Mouse (Mus musculus) limb, embryonic 10.5 days (tissue): ENCODE results near the gene Slain1. TPM values are rescaled to one million over a fixed set of nuclear protein-coding genes. Genes with fewer than 3 reads are reported as not detected.

Experiments used
- DNase-seq: peaks from one replicate; pipeline ENCODE4 v3.0.0-alpha.2; 2017; ENCODE audit warnings: low spot score
- H3K27ac ChIP-seq: fragments of 300-500 bp; sonication (generic); 2 replicates; pipeline ENCODE4 v1.5.1; 2016; ENCODE audit warnings: mild to moderate bottlenecking
- H3K27me3 ChIP-seq: fragments of 300-500 bp; sonication (generic); 2 replicates; pipeline ENCODE4 v1.6.1; 2016; ENCODE audit warnings: low read depth, mild to moderate bottlenecking; ENCODE audit not compliant: poor library complexity, severe bottlenecking
- H3K36me3 ChIP-seq: fragments of 300-500 bp; sonication (generic); 2 replicates; pipeline ENCODE4 v1.6.1; 2016; ENCODE audit warnings: mild to moderate bottlenecking, moderate library complexity
- H3K4me1 ChIP-seq: fragments of 300-500 bp; sonication (generic); 2 replicates; pipeline ENCODE4 v1.6.1; 2016
- H3K4me3 ChIP-seq: fragments of 300-500 bp; sonication (generic); 2 replicates; pipeline ENCODE4 v1.5.1; 2016; ENCODE audit warnings: mild to moderate bottlenecking, moderate library complexity
- H3K9me3 ChIP-seq: fragments of 300-500 bp; sonication (generic); replicated peaks from 2 replicates; pipeline ENCODE4 v1.6.1; 2016; ENCODE audit warnings: mild to moderate bottlenecking
- WGBS: fragments of 180-500 bp; shearing (Covaris S2); methylation state at CpG from one replicate; pipeline ENCODE4 v1.1.7; 2016; 5-methylcytosine and 5-hydroxymethylcytosine counted together
- polyA plus RNA-seq: library from polyadenylated mRNA; unstranded; fragments of >200 nt; fragmentation: Nextera tagmentation; extraction: Ambion mirVana; gene quantifications from 2 replicates; pipeline ENCODE4 v1.2.1, GENCODE M21; 2016

Gene Slain1
- polyA plus RNA-seq, 1 experiment from 2014 or later: 1.4 TPM

- peak; percentile 66 for DNase-seq
These were observed 529 bp downstream of the Slain1 start for GRCm38 (mm10) chr14:103650413-103651101.

GRCm38 (mm10) chr14:103651106-103651505 lies 1.1 kb downstream of the Slain1 start:
- 5% methylated on average over 11 of the region's 11 CpGs for WGBS
- peaks cover 18% of the 10 kb centered on the region for H3K4me1 ChIP-seq
- H3K9me3 ChIP-seq: no peaks in the 10 kb centered on the region
- no peak for DNase-seq
- no peaks in the 10 kb centered on the region for H3K36me3 ChIP-seq
- peaks cover 52% of the 10 kb centered on the region for H3K27me3 ChIP-seq
- H3K27ac ChIP-seq: no peak overlapping the region
- H3K4me3 ChIP-seq: peak overlapping the region; percentile 78

More at GRCm38 (mm10) chr14:103650413-103651101, 529 bp downstream of the Slain1 start:
- Histone ChIP-seq H3K36me3 (no peaks in the 10 kb centered on the region), H3K4me3 (peak overlapping the region; percentile 78), H3K27me3 (peaks cover 52% of the 10 kb centered on the region), H3K4me1 (peaks cover 18% of the 10 kb centered on the region), H3K27ac (peak overlapping the region; percentile 73), H3K9me3 (no peaks in the 10 kb centered on the region)
- whole genome bisulfite sequencing: under 1% methylated on average over 52 of the region's 67 CpGs

- H3K27ac ChIP-seq: no peak overlapping the region
- H3K27me3 ChIP-seq: peaks cover 52% of the 10 kb centered on the region
- WGBS: 66% methylated on average over 2 of the region's 2 CpGs
- H3K36me3 ChIP-seq: no peaks in the 10 kb centered on the region
- no peak overlapping the region for H3K4me3 ChIP-seq
- no peaks in the 10 kb centered on the region for H3K9me3 ChIP-seq
- H3K4me1 ChIP-seq: peaks cover 18% of the 10 kb centered on the region
- no peak for DNase-seq
These were observed 1.5 kb downstream of the Slain1 start for GRCm38 (mm10) chr14:103651562-103651961.

- no peak overlapping the region for H3K4me3 ChIP-seq
- peaks cover 43% of the 10 kb centered on the region for H3K27me3 ChIP-seq
- no peaks in the 10 kb centered on the region for H3K36me3 ChIP-seq
- DNase-seq: no peak
- no peaks in the 10 kb centered on the region for H3K9me3 ChIP-seq
- peaks cover 18% of the 10 kb centered on the region for H3K4me1 ChIP-seq
- WGBS: 89% methylated on average over 5 of the region's 5 CpGs
- H3K27ac ChIP-seq: no peak overlapping the region
These were observed 2.5 kb downstream of the Slain1 start for GRCm38 (mm10) chr14:103652524-103652923.

- DNase-seq: no peak
- Histone ChIP-seq H3K36me3 (no peaks in the 10 kb centered on the region), H3K27me3 (peaks cover 39% of the 10 kb centered on the region), H3K9me3 (no peaks in the 10 kb centered on the region), H3K27ac (no peak overlapping the region), H3K4me3 (no peak overlapping the region), H3K4me1 (peaks cover 16% of the 10 kb centered on the region)
- WGBS: 77% methylated on average over 5 of the region's 5 CpGs
These were observed 3.8 kb downstream of the Slain1 start for GRCm38 (mm10) chr14:103653800-103654199.

GRCm38 (mm10) chr14:103655448-103655847 lies 5.4 kb downstream of the Slain1 start:
- Histone ChIP-seq H3K9me3 (no peaks in the 10 kb centered on the region), H3K27ac (no peak overlapping the region), H3K4me1 (peaks cover 9% of the 10 kb centered on the region), H3K36me3 (no peaks in the 10 kb centered on the region), H3K27me3 (peaks cover 23% of the 10 kb centered on the region), H3K4me3 (no peak overlapping the region)
- WGBS: 86% methylated on average over 5 of the region's 5 CpGs
- DNase-seq: no peak

GRCm38 (mm10) chr14:103657876-103658275 lies 7.8 kb downstream of the Slain1 start:
- Histone ChIP-seq H3K9me3 (no peaks in the 10 kb centered on the region), H3K27me3 (no peaks in the 10 kb centered on the region), H3K36me3 (no peaks in the 10 kb centered on the region), H3K4me1 (no peaks in the 10 kb centered on the region), H3K4me3 (no peak overlapping the region), H3K27ac (no peak overlapping the region)
- 68% methylated on average over 4 of the region's 4 CpGs for WGBS
- DNase-seq: no peak

GRCm38 (mm10) chr14:103663026-103663425 lies 13.0 kb downstream of the Slain1 start:
- Histone ChIP-seq H3K27ac (no peak overlapping the region), H3K4me1 (no peaks in the 10 kb centered on the region), H3K36me3 (no peaks in the 10 kb centered on the region), H3K9me3 (no peaks in the 10 kb centered on the region), H3K27me3 (no peaks in the 10 kb centered on the region), H3K4me3 (no peak overlapping the region)
- DNase-seq: no peak
- WGBS: 83% methylated on average over 7 of the region's 7 CpGs

- no peak overlapping the region for H3K27ac ChIP-seq
- no peaks in the 10 kb centered on the region for H3K36me3 ChIP-seq
- H3K4me3 ChIP-seq: no peak overlapping the region
- DNase-seq: no peak
- H3K27me3 ChIP-seq: no peaks in the 10 kb centered on the region
- H3K4me1 ChIP-seq: no peaks in the 10 kb centered on the region
- 75% methylated on average over 4 of the region's 4 CpGs for WGBS
- H3K9me3 ChIP-seq: no peaks in the 10 kb centered on the region
These were observed 14.4 kb downstream of the Slain1 start for GRCm38 (mm10) chr14:103664391-103664790.

- WGBS: 71% methylated on average over 8 of the region's 8 CpGs
These were observed 16.4 kb downstream of the Slain1 start for GRCm38 (mm10) chr14:103666347-103666954.

GRCm38 (mm10) chr14:103667036-103667435 lies 17.0 kb downstream of the Slain1 start:
- no peak overlapping the region for H3K27ac ChIP-seq
- no peak overlapping the region for H3K4me3 ChIP-seq
- 96% methylated on average over 8 of the region's 8 CpGs for WGBS
- H3K9me3 ChIP-seq: no peaks in the 10 kb centered on the region
- no peak for DNase-seq
- no peaks in the 10 kb centered on the region for H3K36me3 ChIP-seq
- H3K4me1 ChIP-seq: no peaks in the 10 kb centered on the region
- no peaks in the 10 kb centered on the region for H3K27me3 ChIP-seq

More at GRCm38 (mm10) chr14:103666347-103666954, 16.4 kb downstream of the Slain1 start:
- no peaks in the 10 kb centered on the region for H3K36me3 ChIP-seq
- H3K27ac ChIP-seq: no peak overlapping the region
- no peaks in the 10 kb centered on the region for H3K27me3 ChIP-seq
- H3K4me3 ChIP-seq: no peak overlapping the region
- H3K4me1 ChIP-seq: no peaks in the 10 kb centered on the region
- no peaks in the 10 kb centered on the region for H3K9me3 ChIP-seq
- DNase-seq: no peak

GRCm38 (mm10) chr14:103679395-103680217 lies 29.6 kb downstream of the Slain1 start:
- Histone ChIP-seq H3K4me1 (no peaks in the 10 kb centered on the region), H3K4me3 (no peak overlapping the region), H3K27me3 (no peaks in the 10 kb centered on the region), H3K27ac (no peak overlapping the region), H3K9me3 (no peaks in the 10 kb centered on the region), H3K36me3 (no peaks in the 10 kb centered on the region)
- 53% methylated on average over 18 of the region's 18 CpGs for WGBS
- no peak for DNase-seq

- Histone ChIP-seq H3K27me3 (no peaks in the 10 kb centered on the region), H3K9me3 (no peaks in the 10 kb centered on the region), H3K36me3 (no peaks in the 10 kb centered on the region), H3K4me3 (no peak overlapping the region), H3K27ac (no peak overlapping the region), H3K4me1 (no peaks in the 10 kb centered on the region)
- DNase-seq: no peak
- 61% methylated on average over 7 of the region's 7 CpGs for WGBS
These were observed 30.3 kb downstream of the Slain1 start for GRCm38 (mm10) chr14:103680285-103680819.
